36 mouse cellular contexts compared by ENCODE assay signal in the genomic region with DNA sequence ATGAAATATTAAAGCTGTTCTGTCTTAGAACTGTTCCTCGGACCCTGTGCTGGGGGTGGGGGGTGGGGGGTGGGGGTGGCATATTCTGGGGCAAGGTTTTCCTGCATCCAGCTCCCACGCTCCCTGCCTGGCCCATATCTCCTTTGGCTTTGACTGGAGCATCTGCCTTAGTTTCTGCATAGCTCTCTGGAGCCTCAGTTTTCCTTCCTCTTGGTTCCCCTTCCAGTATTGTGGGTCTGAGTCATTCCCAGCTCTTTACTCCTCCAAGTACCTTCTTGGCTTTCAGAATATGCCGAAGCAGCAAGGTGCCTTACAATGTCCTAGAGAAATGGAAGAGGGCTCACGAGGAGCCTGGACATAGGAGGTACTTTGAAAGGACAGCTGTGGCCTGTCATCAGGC. TPM values are rescaled to one million over a fixed set of nuclear protein-coding genes. Genes with fewer than 3 reads are reported as not detected.
"Had no signal": no experiment of that assay in that cellular context is flagged by ENCODE, and none has a peak within 500 bp of the region (broad histone marks: within the 10 kb centered on the region; RNA-seq: fewer than 3 reads in every experiment).

No protein-coding gene starts in this region.

- H3K27ac ChIP-seq: limb, embryonic 10.5 days; limb, embryonic 12.5 days; limb, embryonic 13.5 days; limb, embryonic 15.5 days; liver, embryonic 12.5 days; liver, embryonic 13.5 days; liver, embryonic 14.5 days; liver, embryonic 15.5 days; lung, embryonic 15.5 days; macrophage; midbrain, embryonic 10.5 days; midbrain, embryonic 12.5 days; midbrain, embryonic 13.5 days; midbrain, embryonic 15.5 days had no signal

- H3K27me3 ChIP-seq: limb, embryonic 12.5 days; limb, embryonic 13.5 days; limb, embryonic 15.5 days; liver, embryonic 12.5 days; liver, embryonic 13.5 days; liver, embryonic 15.5 days; lung, embryonic 15.5 days; midbrain, embryonic 12.5 days; midbrain, embryonic 13.5 days; midbrain, embryonic 15.5 days had no signal

- H3K4me1 ChIP-seq: limb, embryonic 10.5 days; limb, embryonic 12.5 days; limb, embryonic 13.5 days; limb, embryonic 15.5 days; liver, embryonic 12.5 days; liver, embryonic 13.5 days; liver, embryonic 15.5 days; megakaryocyte, embryonic 14.5 days; midbrain, embryonic 12.5 days; midbrain, embryonic 13.5 days; midbrain, embryonic 15.5 days had no signal

- DNase-seq: left cerebral cortex, postnatal 4 days; liver; liver, embryonic 13.5 days; liver, postnatal 0 days; lung, adult 18-20 months; lung, adult 2 months; lung, embryonic 14.5 days; lung, postnatal 10 days; lung, postnatal 14 days; lung, postnatal 36 days; lung, postnatal 4 days; midbrain, embryonic 14.5 days had no signal

- H3K4me3 ChIP-seq: limb, embryonic 10.5 days; limb, embryonic 12.5 days; limb, embryonic 13.5 days; limb, embryonic 15.5 days; liver, embryonic 12.5 days; liver, embryonic 13.5 days; liver, embryonic 15.5 days; lung, embryonic 15.5 days; midbrain, embryonic 10.5 days; midbrain, embryonic 12.5 days; midbrain, embryonic 13.5 days; midbrain, embryonic 15.5 days; myocyte had no signal

- ATAC-seq: liver, embryonic 12.5 days; liver, postnatal 0 days; lung, postnatal 0 days; midbrain, embryonic 13.5 days; midbrain, embryonic 15.5 days; midbrain, embryonic 16.5 days had no signal

RNA-seq across cellular contexts. Expression of a gene that starts 36.4 kb away (rescaled TPM):
- total RNA-seq: liver, adult 2 months; midbrain, postnatal 0 days had no signal
- polyA plus RNA-seq: limb, embryonic 10.5 days; limb, embryonic 11.5 days; limb, embryonic 12.5 days; liver, embryonic 11.5 days; liver, embryonic 12.5 days; liver, embryonic 13.5 days; liver, embryonic 15.5 days; lung, adult 2 months; lung, embryonic 14.5 days; lung, embryonic 15.5 days; lung, embryonic 16.5 days; lung, postnatal 0 days; macrophage; midbrain, embryonic 10.5 days; midbrain, embryonic 11.5 days; midbrain, embryonic 12.5 days; midbrain, embryonic 13.5 days; midbrain, embryonic 14.5 days; midbrain, embryonic 15.5 days; midbrain, embryonic 16.5 days; myocyte; neural tube, embryonic 11.5 days had no signal
